Mouse (Mus musculus): ENCODE measurements around the gene Fscn3. TPM values are rescaled to one million over a fixed set of nuclear protein-coding genes. Genes with fewer than 3 reads are reported as not detected.

Fscn3 gene
- not detected for polyA plus RNA-seq (2017; shearing (Covaris generic))

GRCm38 (mm10) chr6:28427096-28427839 is at the start of gene Fscn3:
Fscn3 (plus strand) TSS chr6:28427789.

GRCm38 (mm10) chr6:28397681-28398203 is 29.8 kb upstream of the Fscn3 start, which contains the start of gene Zfp800:
Zfp800 (minus strand) TSS chr6:28398005.

GRCm38 (mm10) chr6:28423313-28423712 is 4.3 kb upstream of the Fscn3 start, which contains the start of gene Arf5:
Arf5 (plus strand) TSS chr6:28423560.

GRCm38 (mm10) chr6:28428290-28428689 is 701 bp downstream of the Fscn3 start, which contains the start of gene Gcc1:
Gcc1 (minus strand) TSS chr6:28428390.

GRCm38 (mm10) chr6:28449253-28449652 is 21.7 kb downstream of the Fscn3 start, which contains the start of gene Pax4:
Pax4 (minus strand) TSS chr6:28449353.

DNA sequence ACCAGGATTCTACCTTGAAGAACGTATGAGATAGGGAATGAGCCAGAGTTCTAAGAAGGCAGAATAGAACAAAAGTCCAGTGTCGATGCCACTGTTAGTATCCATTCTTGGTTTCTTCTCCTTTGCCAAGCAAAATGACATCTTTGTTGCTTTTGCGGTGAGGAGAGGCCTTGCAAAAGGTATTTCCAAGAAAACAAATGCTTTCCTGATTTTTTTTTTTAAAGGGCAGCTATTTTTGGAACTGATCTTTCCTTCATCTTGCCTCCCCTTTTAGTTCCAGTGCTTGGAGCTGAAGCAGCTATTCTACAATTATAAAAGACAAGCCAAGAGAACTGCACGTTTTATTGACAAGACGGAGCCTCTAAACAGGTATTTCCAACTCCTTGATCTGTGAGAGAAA is 47.2 kb downstream of the Fscn3 start, which contains the start of gene Snd1:
Gene Snd1, plus strand, starts transcription at position 301 of the 400 bp plus-strand sequence.

Other genes starting within 250 kb of the Fscn3 start
- gene Zfp800, start 29.8 kb upstream of the Fscn3 start, polyA plus RNA-seq (2017; shearing (Covaris generic)) = 38.1 TPM
- 72.8 TPM for gene Arf5, start 4.2 kb upstream of the Fscn3 start, polyA plus RNA-seq (2017; shearing (Covaris generic))
- gene Gcc1, start 601 bp downstream of the Fscn3 start, polyA plus RNA-seq (2017; shearing (Covaris generic)) = 32.6 TPM
- not detected for gene Pax4, start 21.6 kb downstream of the Fscn3 start, polyA plus RNA-seq (2017; shearing (Covaris generic))
- 109 TPM for gene Snd1, start 47.4 kb downstream of the Fscn3 start, polyA plus RNA-seq (2017; shearing (Covaris generic))